Mouse (Mus musculus): Measurements from ENCODE around the gene Gm10722.
"Not testable (repeated sequence)": the region's sequence is repeated elsewhere in the genome, so short reads cannot be mapped to it uniquely, and the experiment has no call there.

The Gm10722 gene

GRCm38 (mm10) chr9:3000445-3000972, at the start of gene Gm10722:
Gene Gm10722 (plus strand): TSS chr9:3000922.
- DNase-seq (ENCODE audit: low read depth, low spot score): peak; percentile 56

- DNase-seq (ENCODE audit: low read depth, low spot score): not testable (repeated sequence)
These were observed 284 bp downstream of the Gm10722 start for GRCm38 (mm10) chr9:3001006-3001405.

GRCm38 (mm10) chr9:3001948-3002659, 1.4 kb downstream of the Gm10722 start:
- peak; percentile 14 for DNase-seq (ENCODE audit: low read depth, low spot score)

- DNase-seq (ENCODE audit: low read depth, low spot score): not testable (repeated sequence)
These were observed 2.2 kb downstream of the Gm10722 start, which contains the start of gene Gm11168 for GRCm38 (mm10) chr9:3002794-3003396. Gene Gm11168 (plus strand): TSS chr9:3003346.

- not testable (repeated sequence) for DNase-seq (ENCODE audit: low read depth, low spot score)
These were observed 5.5 kb downstream of the Gm10722 start for GRCm38 (mm10) chr9:3006179-3006578.

- DNase-seq (ENCODE audit: low read depth, low spot score): not testable (repeated sequence)
These were observed 5.9 kb downstream of the Gm10722 start for GRCm38 (mm10) chr9:3006636-3007035.

GRCm38 (mm10) chr9:3007272-3007671, 6.5 kb downstream of the Gm10722 start:
- peak; percentile 31 for DNase-seq (ENCODE audit: low read depth, low spot score)

- not testable (repeated sequence) for DNase-seq (ENCODE audit: low read depth, low spot score)
These were observed 8.6 kb downstream of the Gm10722 start for GRCm38 (mm10) chr9:3009331-3009730.

GRCm38 (mm10) chr9:3012054-3012621, 11.4 kb downstream of the Gm10722 start:
- DNase-seq (ENCODE audit: low read depth, low spot score): not testable (repeated sequence)

- DNase-seq (ENCODE audit: low read depth, low spot score): not testable (repeated sequence)
These were observed 12.1 kb downstream of the Gm10722 start, which contains the start of gene Gm10721 for GRCm38 (mm10) chr9:3012733-3013279. Gene Gm10721 (plus strand): TSS chr9:3013140.

- DNase-seq (ENCODE audit: low read depth, low spot score): not testable (repeated sequence)
These were observed 14.6 kb downstream of the Gm10722 start, which contains the start of gene Gm10720 for GRCm38 (mm10) chr9:3015354-3015753. Gene Gm10720 (plus strand): TSS chr9:3015654.

- DNase-seq (ENCODE audit: low read depth, low spot score): not testable (repeated sequence)
These were observed 15.2 kb downstream of the Gm10722 start for GRCm38 (mm10) chr9:3015896-3016295.

- DNase-seq (ENCODE audit: low read depth, low spot score): not testable (repeated sequence)
These were observed 16.4 kb downstream of the Gm10722 start, which contains the start of gene Gm10719 for GRCm38 (mm10) chr9:3017108-3017507. Gene Gm10719 (plus strand): TSS chr9:3017408.

- not testable (repeated sequence) for DNase-seq (ENCODE audit: low read depth, low spot score)
These were observed 18.2 kb downstream of the Gm10722 start for GRCm38 (mm10) chr9:3018944-3019343.

- DNase-seq (ENCODE audit: low read depth, low spot score): not testable (repeated sequence)
These were observed 19.4 kb downstream of the Gm10722 start for GRCm38 (mm10) chr9:3019835-3020727.

GRCm38 (mm10) chr9:3022316-3023008, 21.7 kb downstream of the Gm10722 start:
- peak; percentile 29 for DNase-seq (ENCODE audit: low read depth, low spot score)

- not testable (repeated sequence) for DNase-seq (ENCODE audit: low read depth, low spot score)
These were observed 22.7 kb downstream of the Gm10722 start, which contains the start of gene Gm10718 for GRCm38 (mm10) chr9:3023312-3023984. Gene Gm10718 (plus strand): TSS chr9:3023547.

GRCm38 (mm10) chr9:3023985-3024648, 23.4 kb downstream of the Gm10722 start:
- not testable (repeated sequence) for DNase-seq (ENCODE audit: low read depth, low spot score)
